Mouse (Mus musculus) left cerebral cortex, adult 11 months (tissue): ENCODE measurements around the gene Slc25a16.
"Not testable (repeated sequence)": the region's sequence is repeated elsewhere in the genome, so short reads cannot be mapped to it uniquely, and the experiment has no call there.

ENCODE experiments used
- DNase-seq: peaks from one replicate; pipeline ENCODE4 v3.0.0; 2022; ENCODE audit warnings: low spot score

Slc25a16 gene

GRCm38 (mm10) chr10:62902829-62903228 is 17.6 kb upstream of the Slc25a16 start:
- DNase-seq = no peak

GRCm38 (mm10) chr10:62906336-62906735 is 14.1 kb upstream of the Slc25a16 start:
- DNase-seq = no peak

- DNase-seq = not testable (repeated sequence)
Measured at GRCm38 (mm10) chr10:62908896-62909295, 11.5 kb upstream of the Slc25a16 start, which contains the start of gene Tet1. Tet1 (minus strand) TSS chr10:62908996.

GRCm38 (mm10) chr10:62911120-62911519 is 9.3 kb upstream of the Slc25a16 start:
- no peak for DNase-seq

GRCm38 (mm10) chr10:62918985-62919384 is 1.4 kb upstream of the Slc25a16 start:
- DNase-seq = no peak

- DNase-seq = no peak
Measured at GRCm38 (mm10) chr10:62920766-62921156, 328 bp downstream of the Slc25a16 start.

- no peak for DNase-seq
Measured at GRCm38 (mm10) chr10:62924096-62924635, 3.7 kb downstream of the Slc25a16 start.

- DNase-seq = no peak
Measured at GRCm38 (mm10) chr10:62932381-62932780, 11.9 kb downstream of the Slc25a16 start.

- DNase-seq = no peak
Measured at GRCm38 (mm10) chr10:62944975-62945580, 24.6 kb downstream of the Slc25a16 start.

GRCm38 (mm10) chr10:62946738-62947471 is 26.5 kb downstream of the Slc25a16 start, which contains the start of gene Dna2:
Dna2 (plus strand) TSS chr10:62947026.
- peak; percentile 41 for DNase-seq

GRCm38 (mm10) chr10:62948551-62948950 is 28.1 kb downstream of the Slc25a16 start:
- DNase-seq = no peak

- no peak for DNase-seq
Measured at GRCm38 (mm10) chr10:62963956-62964355, 43.5 kb downstream of the Slc25a16 start.

- no peak for DNase-seq
Measured at GRCm38 (mm10) chr10:62965796-62966195, 45.4 kb downstream of the Slc25a16 start.

- DNase-seq = no peak
Measured at GRCm38 (mm10) chr10:62966291-62966690, 45.9 kb downstream of the Slc25a16 start.

GRCm38 (mm10) chr10:62971821-62972220 is 51.4 kb downstream of the Slc25a16 start:
- no peak for DNase-seq

- no peak for DNase-seq
Measured at GRCm38 (mm10) chr10:62979667-62980038, 59.2 kb downstream of the Slc25a16 start.

- DNase-seq = peak; percentile 76
Measured at GRCm38 (mm10) chr10:62980039-62980954, 59.9 kb downstream of the Slc25a16 start, which contains the start of gene Rufy2. Rufy2 (plus strand) TSS chr10:62980223.

- DNase-seq = no peak
Measured at GRCm38 (mm10) chr10:62984072-62984471, 63.6 kb downstream of the Slc25a16 start.

GRCm38 (mm10) chr10:62984495-62984894 is 64.1 kb downstream of the Slc25a16 start:
- DNase-seq = no peak

- DNase-seq = no peak
Measured at GRCm38 (mm10) chr10:62987341-62987740, 66.9 kb downstream of the Slc25a16 start.

- no peak for DNase-seq
Measured at GRCm38 (mm10) chr10:62990636-62991035, 70.2 kb downstream of the Slc25a16 start.

- no peak for DNase-seq
Measured at GRCm38 (mm10) chr10:62993991-62994390, 73.6 kb downstream of the Slc25a16 start.
